Mouse (Mus musculus): ENCODE data around the gene Col6a4.

DNA sequence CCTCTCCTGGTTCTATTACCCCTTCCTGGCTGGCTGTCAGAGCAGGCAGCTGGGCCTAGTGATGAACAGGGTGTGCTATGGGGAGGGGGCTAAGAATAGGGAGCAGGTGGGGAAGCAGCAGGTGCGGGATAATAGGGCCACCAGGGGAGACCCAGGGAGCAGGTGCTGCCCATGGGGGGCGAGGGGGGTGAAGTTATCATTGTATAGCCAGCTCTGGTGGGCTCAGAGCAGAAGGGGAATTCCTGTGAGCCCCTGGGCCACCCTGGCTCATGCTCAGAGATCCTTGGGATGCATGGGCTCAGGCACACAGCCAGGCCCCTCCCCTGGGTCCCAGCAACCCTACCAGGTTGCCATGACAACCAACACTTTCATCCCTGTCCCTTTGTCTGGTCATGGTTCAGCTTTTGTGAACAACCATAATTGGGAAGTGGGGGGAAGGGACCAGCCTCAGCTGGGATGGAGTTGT, 30.2 kb upstream of the Col6a4 start:
- TF ChIP-seq CEBPB (IDR thresholded peaks at IDR 0.05; ENCODE audit: insufficient read depth, poor library complexity, severe bottlenecking) (no peak), MYOG (IDR thresholded peaks at IDR 0.05; ENCODE audit: control insufficient read depth in 1 of 3, insufficient read depth in 1 of 3, insufficient read length in 2 of 3, low read depth in 2 of 3) (no peak), MYOD1 (IDR thresholded peaks at IDR 0.05; ENCODE audit: control insufficient read depth in 1 of 3, insufficient read length in 2 of 3, low read depth in 2 of 3) (no peak), POLR2A (IDR thresholded peaks at IDR 0.05; ENCODE audit: insufficient read length, low read depth) (no peak)
